Mouse (Mus musculus) spleen, adult 2 months (tissue): Measurements from ENCODE around the gene Map3k3.

ENCODE experiments used
- CTCF ChIP-seq: fragments of 200-500 bp; IDR thresholded peaks from 2 replicates; pipeline ENCODE4 v1.5.1; 2011; ENCODE audit warnings: mild to moderate bottlenecking, inconsistent platforms; ENCODE audit not compliant: insufficient read depth, insufficient read length, insufficient replicate concordance; ENCODE audit errors: extremely low read depth
- POLR2A ChIP-seq: fragments of 200-500 bp; IDR thresholded peaks from 2 replicates; pipeline ENCODE4 v1.6.1; 2011; ENCODE audit warnings: low read depth, low read length, inconsistent platforms

DNA sequence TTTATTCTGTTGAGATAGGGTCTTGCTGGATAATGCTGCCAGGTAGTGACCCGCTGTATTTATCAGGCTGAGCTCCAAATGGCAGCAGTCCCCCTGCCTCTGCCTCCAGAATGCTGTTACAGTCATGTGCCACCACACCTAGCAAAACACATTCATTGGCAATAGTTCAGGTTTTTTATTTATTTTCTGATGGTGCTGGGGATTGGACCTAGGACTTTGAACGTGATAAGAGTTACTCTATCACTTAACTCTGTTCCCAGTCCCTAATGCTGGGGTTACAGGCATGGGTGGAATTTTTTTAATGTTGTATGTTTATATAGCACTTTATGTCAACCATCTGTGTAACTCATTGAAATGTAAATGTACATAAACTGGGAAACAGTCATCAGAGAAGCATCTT, 30.5 kb upstream of the Map3k3 start:
- no peak for TF ChIP-seq CTCF
- TF ChIP-seq POLR2A, result no peak
